Mouse (Mus musculus): Measurements from ENCODE around the gene Olfr311. TPM values are rescaled to one million over a fixed set of nuclear protein-coding genes. Genes with fewer than 3 reads are reported as not detected.

Gene Olfr311
- polyA plus RNA-seq (2017; shearing (Covaris generic)), result not detected

DNA sequence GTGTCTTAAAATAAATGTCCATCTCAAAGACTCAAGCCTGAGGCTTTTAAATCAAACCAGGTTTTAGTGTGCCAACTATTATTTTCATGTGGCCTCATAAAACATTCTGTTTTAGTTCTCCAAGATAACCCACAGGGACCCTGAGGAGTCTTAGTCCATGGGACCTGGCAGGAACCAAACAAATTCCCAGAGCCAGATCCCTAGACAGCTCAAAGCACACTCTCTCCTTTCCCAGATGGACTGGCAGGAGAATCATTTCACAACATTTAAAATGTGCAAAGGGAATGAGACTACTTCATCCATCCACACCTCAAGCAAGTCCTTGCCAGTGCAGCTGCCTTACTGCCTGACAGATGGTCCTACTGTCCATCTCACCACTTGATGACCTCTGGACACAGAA lies at the start of gene Olfr311:
Gene Olfr311 (plus strand): TSS at position 301 of the 400 bp plus-strand sequence.

GRCm38 (mm10) chr11:58801558-58802228 lies 37.4 kb upstream of the Olfr311 start, which contains the start of gene Fam183b:
Fam183b (minus strand) TSS chr11:58801960.

GRCm38 (mm10) chr11:58814700-58815099 lies 24.4 kb upstream of the Olfr311 start, which contains the start of gene Olfr313:
Olfr313 (plus strand) TSS chr11:58815000.

GRCm38 (mm10) chr11:58828937-58829336 lies 10.1 kb upstream of the Olfr311 start, which contains the start of gene Olfr312:
Olfr312 (plus strand) TSS chr11:58829237.

GRCm38 (mm10) chr11:58846919-58847461 lies 7.9 kb downstream of the Olfr311 start, which contains the start of gene Gm12258:
Gm12258 (plus strand) TSS chr11:58847158.

GRCm38 (mm10) chr11:58867039-58867953 lies 28.2 kb downstream of the Olfr311 start, which contains the start of gene 2810021J22Rik:
2810021J22Rik (plus strand) TSS chr11:58867216.

Other genes with a start within 250 kb of the Olfr311 start
- gene Olfr324, start 244.1 kb upstream of the Olfr311 start, polyA plus RNA-seq (2017; shearing (Covaris generic)), result not detected
- gene 2210407C18Rik, start 223.2 kb upstream of the Olfr311 start, polyA plus RNA-seq (2017; shearing (Covaris generic)), result not detected
- not detected for gene Olfr323, start 208.8 kb upstream of the Olfr311 start, polyA plus RNA-seq (2017; shearing (Covaris generic))
- gene Trim58, start 198.8 kb upstream of the Olfr311 start, polyA plus RNA-seq (2017; shearing (Covaris generic)), result not detected
- not detected for gene Olfr322, start 180.5 kb upstream of the Olfr311 start, polyA plus RNA-seq (2017; shearing (Covaris generic))
- gene Olfr320, start 158.2 kb upstream of the Olfr311 start, polyA plus RNA-seq (2017; shearing (Covaris generic)), result not detected
- not detected for gene Olfr319, start 140.1 kb upstream of the Olfr311 start, polyA plus RNA-seq (2017; shearing (Covaris generic))
- not detected for gene Olfr318, start 115.2 kb upstream of the Olfr311 start, polyA plus RNA-seq (2017; shearing (Covaris generic))
- not detected for gene Olfr317, start 100.0 kb upstream of the Olfr311 start, polyA plus RNA-seq (2017; shearing (Covaris generic))
- not detected for gene Olfr316, start 86.5 kb upstream of the Olfr311 start, polyA plus RNA-seq (2017; shearing (Covaris generic))
- gene Olfr315, start 66.1 kb upstream of the Olfr311 start, polyA plus RNA-seq (2017; shearing (Covaris generic)), result not detected
- not detected for gene Olfr314, start 56.3 kb upstream of the Olfr311 start, polyA plus RNA-seq (2017; shearing (Covaris generic))
- gene Fam183b, start 37.3 kb upstream of the Olfr311 start, polyA plus RNA-seq (2017; shearing (Covaris generic)), result not detected
- gene Olfr313, start 24.3 kb upstream of the Olfr311 start, polyA plus RNA-seq (2017; shearing (Covaris generic)), result not detected
- not detected for gene Olfr312, start 10.0 kb upstream of the Olfr311 start, polyA plus RNA-seq (2017; shearing (Covaris generic))
- 9.8 TPM for gene Gm12258, start 7.9 kb downstream of the Olfr311 start, polyA plus RNA-seq (2017; shearing (Covaris generic))
- gene 2810021J22Rik, start 28.0 kb downstream of the Olfr311 start, polyA plus RNA-seq (2017; shearing (Covaris generic)), result 16.4 TPM
- 12.4 TPM for gene Zfp39, start 65.0 kb downstream of the Olfr311 start, polyA plus RNA-seq (2017; shearing (Covaris generic))
- 0.32 TPM for gene Btnl10, start 78.7 kb downstream of the Olfr311 start, polyA plus RNA-seq (2017; shearing (Covaris generic))
- gene Rnf187, start 99.7 kb downstream of the Olfr311 start, polyA plus RNA-seq (2017; shearing (Covaris generic)), result 11.3 TPM
- gene Hist3h2ba, start 109.7 kb downstream of the Olfr311 start, polyA plus RNA-seq (2017; shearing (Covaris generic)), result 21.6 TPM
- gene Hist3h2a, start 115.4 kb downstream of the Olfr311 start, polyA plus RNA-seq (2017; shearing (Covaris generic)), result 22.1 TPM
- 0.26 TPM for gene Trim17, start 115.4 kb downstream of the Olfr311 start, polyA plus RNA-seq (2017; shearing (Covaris generic))
- gene Trim11, start 138.8 kb downstream of the Olfr311 start, polyA plus RNA-seq (2017; shearing (Covaris generic)), result 33.6 TPM

Data from activated CD4-positive, CD25-positive, alpha-beta regulatory T cell, adult 9 weeks (primary cell).